Mouse (Mus musculus): ENCODE measurements around the gene Ap5z1. TPM values are rescaled to one million over a fixed set of nuclear protein-coding genes. Genes with fewer than 3 reads are reported as not detected.

The Ap5z1 gene
- polyA plus RNA-seq, 1 experiment from 2014 or later, result 4.0 TPM

DNA sequence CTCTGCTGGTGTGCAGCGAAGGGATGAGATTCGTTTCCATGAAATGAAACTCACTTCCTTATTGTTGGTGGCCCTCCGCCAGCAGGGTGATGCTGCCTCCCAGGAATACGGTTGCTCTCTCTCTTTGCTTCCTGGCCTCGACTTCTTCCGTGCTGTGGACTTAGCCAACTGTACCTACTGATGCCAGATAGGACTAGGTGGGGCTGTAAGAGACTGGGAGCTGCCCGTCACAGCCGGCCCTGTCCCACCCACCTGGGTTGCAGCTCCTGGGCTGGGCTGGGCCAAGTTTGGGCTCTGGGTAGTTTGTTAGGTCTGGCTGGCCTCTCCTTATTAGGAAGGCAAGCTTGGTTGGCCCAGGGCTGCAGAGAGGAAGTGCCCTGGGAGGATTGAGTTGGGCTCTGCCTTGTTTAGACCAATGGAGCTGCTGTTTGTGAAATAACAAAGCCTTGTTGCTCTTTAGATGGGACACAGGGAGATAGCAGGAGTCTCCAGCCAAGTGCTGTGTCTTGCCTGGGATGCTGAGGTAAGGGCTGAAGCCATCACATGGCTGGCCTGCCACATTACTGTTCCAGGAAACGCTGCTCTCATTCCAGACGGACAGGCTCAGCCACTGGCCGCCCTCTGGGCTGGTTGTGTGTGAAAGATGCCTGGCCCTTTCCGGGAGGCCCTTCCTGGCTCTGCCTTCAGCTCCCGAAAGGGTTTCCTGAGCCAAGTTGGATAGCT is 39.0 kb upstream of the Ap5z1 start:
- ATAC-seq (peak; percentile 57), DNase-seq (no peak)
- Histone ChIP-seq H3K9me3 (ENCODE audit: low read length) (no peaks in the 10 kb centered on the region), H3K4me1 (ENCODE audit: insufficient read depth) (peaks cover 44% of the 10 kb centered on the region), H3K4me3 (ENCODE audit: low read depth, low read length) (no peak overlapping the region), H3K36me3 (replicated peaks; ENCODE audit: insufficient read depth, low read length) (peaks cover 9% of the 10 kb centered on the region; the same call in 1 of the 2 replicates), H3K4me2 (ENCODE audit: low read depth, low read length) (peak overlapping the region; percentile 29), H3K27me3 (ENCODE audit: insufficient read depth, low read length) (no peaks in the 10 kb centered on the region), H3K27ac (ENCODE audit: low read depth) (peak overlapping the region; percentile 83), H3K9ac (replicated peaks) (no peak overlapping the region)
- 48% methylated on average over 13 of the region's 13 CpGs for WGBS (ENCODE audit: insufficient replicate concordance)
- TF ChIP-seq EP300 (IDR thresholded peaks at IDR 0.05; ENCODE audit: low read depth) (no peak), CTCF (IDR thresholded peaks at IDR 0.05; ENCODE audit: low read depth) (no peak)

GRCm38 (mm10) chr5:142426476-142426875 is 37.3 kb upstream of the Ap5z1 start:
- Histone ChIP-seq H3K4me1 (ENCODE audit: insufficient read depth) (peaks cover 44% of the 10 kb centered on the region), H3K36me3 (replicated peaks; ENCODE audit: insufficient read depth, low read length) (0 out of 2 replicates have a peak, but pooled peaks cover 2% of the 10 kb centered on the region), H3K9ac (replicated peaks) (no peak overlapping the region), H3K9me3 (ENCODE audit: low read length) (no peaks in the 10 kb centered on the region), H3K27ac (ENCODE audit: low read depth) (peak overlapping the region; percentile 83; the same call in 1 of the 2 replicates), H3K4me3 (ENCODE audit: low read depth, low read length) (no peak overlapping the region), H3K4me2 (ENCODE audit: low read depth, low read length) (no peak overlapping the region), H3K27me3 (ENCODE audit: insufficient read depth, low read length) (no peaks in the 10 kb centered on the region)
- WGBS (ENCODE audit: insufficient replicate concordance), result 75% methylated on average over 2 of the region's 2 CpGs
- no peak for TF ChIP-seq EP300 (IDR thresholded peaks at IDR 0.05; ENCODE audit: low read depth)
- no peak for TF ChIP-seq CTCF (IDR thresholded peaks at IDR 0.05; ENCODE audit: low read depth)
- ATAC-seq (peak; percentile 61), DNase-seq (no peak)

DNA sequence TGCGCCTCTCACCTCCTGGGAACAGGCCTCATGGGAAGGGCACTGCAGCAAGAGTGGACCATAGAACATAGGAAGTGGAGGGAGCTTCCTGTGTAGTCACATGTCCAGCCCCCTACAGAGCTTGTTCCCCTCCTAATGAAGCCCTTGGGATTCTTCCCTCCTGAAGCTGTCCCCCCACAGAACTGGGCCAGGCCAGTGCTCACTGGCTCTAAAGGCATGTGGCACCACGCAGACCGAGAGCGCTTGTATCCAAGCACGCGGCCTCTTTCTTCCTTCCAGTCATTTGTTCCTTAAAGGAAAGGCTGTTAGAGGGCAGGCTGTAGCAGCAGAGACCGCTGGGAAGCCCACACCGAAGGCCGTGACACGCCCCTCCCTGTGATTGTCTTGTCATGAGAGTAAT is 35.9 kb upstream of the Ap5z1 start:
- no peak overlapping the region for H3K9ac ChIP-seq (replicated peaks)
- WGBS (ENCODE audit: insufficient replicate concordance), result 81% methylated on average over 10 of the region's 10 CpGs
- 0 out of 2 replicates have a peak overlapping the region, but pooled peaks have one; percentile 18 for H3K27ac ChIP-seq (ENCODE audit: low read depth)
- H3K27me3 ChIP-seq (ENCODE audit: insufficient read depth, low read length), result no peaks in the 10 kb centered on the region
- no peak overlapping the region for H3K4me3 ChIP-seq (ENCODE audit: low read depth, low read length)
- 0 out of 2 replicates have a peak, but pooled peaks cover 2% of the 10 kb centered on the region for H3K36me3 ChIP-seq (replicated peaks; ENCODE audit: insufficient read depth, low read length)
- no peaks in the 10 kb centered on the region for H3K9me3 ChIP-seq (ENCODE audit: low read length)
- no peak overlapping the region for H3K4me2 ChIP-seq (ENCODE audit: low read depth, low read length)
- DNase-seq (no peak), ATAC-seq (no peak)
- peaks cover 47% of the 10 kb centered on the region for H3K4me1 ChIP-seq (ENCODE audit: insufficient read depth)
- no peak for TF ChIP-seq EP300 (IDR thresholded peaks at IDR 0.05; ENCODE audit: low read depth)
- no peak for TF ChIP-seq CTCF (IDR thresholded peaks at IDR 0.05; ENCODE audit: low read depth)

DNA sequence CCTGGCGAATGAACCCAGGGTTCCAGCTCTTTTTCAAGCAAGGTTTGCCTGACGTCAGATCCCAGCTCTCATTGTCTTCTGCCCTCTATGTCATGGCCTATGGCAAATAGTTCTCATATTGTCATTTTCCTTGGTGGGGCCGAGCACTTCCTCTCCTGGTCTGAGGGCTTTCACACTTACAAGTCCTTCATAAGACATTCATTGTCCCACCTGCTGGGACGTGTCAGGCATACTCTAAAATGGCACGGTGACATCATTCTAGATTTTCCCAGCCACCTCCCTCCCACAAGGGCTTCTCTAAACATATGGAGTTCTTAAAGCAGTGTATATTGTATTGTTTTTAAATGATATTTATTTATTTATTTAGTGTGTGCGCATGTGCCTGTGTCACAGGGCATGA is 35.1 kb upstream of the Ap5z1 start:
- ATAC-seq (no peak), DNase-seq (no peak)
- Histone ChIP-seq H3K4me2 (ENCODE audit: low read depth, low read length) (no peak overlapping the region), H3K27ac (ENCODE audit: low read depth) (0 out of 2 replicates have a peak overlapping the region, but pooled peaks have one; percentile 3), H3K27me3 (ENCODE audit: insufficient read depth, low read length) (no peaks in the 10 kb centered on the region), H3K9me3 (ENCODE audit: low read length) (no peaks in the 10 kb centered on the region), H3K4me1 (ENCODE audit: insufficient read depth) (peaks cover 47% of the 10 kb centered on the region), H3K9ac (replicated peaks) (no peak overlapping the region), H3K4me3 (ENCODE audit: low read depth, low read length) (no peak overlapping the region), H3K36me3 (replicated peaks; ENCODE audit: insufficient read depth, low read length) (peaks cover 2% of the 10 kb centered on the region; the same call in 1 of the 2 replicates)
- 75% methylated on average over 6 of the region's 6 CpGs for WGBS (ENCODE audit: insufficient replicate concordance)
- no peak for TF ChIP-seq EP300 (IDR thresholded peaks at IDR 0.05; ENCODE audit: low read depth)
- no peak for TF ChIP-seq CTCF (IDR thresholded peaks at IDR 0.05; ENCODE audit: low read depth)

GRCm38 (mm10) chr5:142431029-142431428 is 32.7 kb upstream of the Ap5z1 start:
- H3K27me3 ChIP-seq (ENCODE audit: insufficient read depth, low read length), result no peaks in the 10 kb centered on the region
- H3K4me2 ChIP-seq (ENCODE audit: low read depth, low read length), result no peak overlapping the region
- peaks cover 24% of the 10 kb centered on the region for H3K4me1 ChIP-seq (ENCODE audit: insufficient read depth)
- H3K4me3 ChIP-seq (ENCODE audit: low read depth, low read length), result no peak overlapping the region
- ATAC-seq (no peak), DNase-seq (no peak)
- H3K36me3 ChIP-seq (replicated peaks; ENCODE audit: insufficient read depth, low read length), result peaks cover 15% of the 10 kb centered on the region
- 85% methylated on average over 12 of the region's 12 CpGs for WGBS (ENCODE audit: insufficient replicate concordance)
- H3K27ac ChIP-seq (ENCODE audit: low read depth), result no peak overlapping the region
- TF ChIP-seq EP300 (IDR thresholded peaks at IDR 0.05; ENCODE audit: low read depth), result no peak
- TF ChIP-seq CTCF (IDR thresholded peaks at IDR 0.05; ENCODE audit: low read depth), result no peak
- no peaks in the 10 kb centered on the region for H3K9me3 ChIP-seq (ENCODE audit: low read length)
- H3K9ac ChIP-seq (replicated peaks), result no peak overlapping the region

- Histone ChIP-seq H3K27ac (ENCODE audit: low read depth) (no peak overlapping the region), H3K27me3 (ENCODE audit: insufficient read depth, low read length) (no peaks in the 10 kb centered on the region), H3K4me2 (ENCODE audit: low read depth, low read length) (no peak overlapping the region), H3K36me3 (replicated peaks; ENCODE audit: insufficient read depth, low read length) (peaks cover 21% of the 10 kb centered on the region), H3K9ac (replicated peaks) (no peak overlapping the region), H3K9me3 (ENCODE audit: low read length) (no peaks in the 10 kb centered on the region), H3K4me1 (ENCODE audit: insufficient read depth) (peaks cover 15% of the 10 kb centered on the region), H3K4me3 (ENCODE audit: low read depth, low read length) (no peak overlapping the region)
- DNase-seq (no peak), ATAC-seq (peak; percentile 37; the same call in 1 of the 2 replicates)
- 77% methylated on average over 9 of the region's 9 CpGs for WGBS (ENCODE audit: insufficient replicate concordance)
- TF ChIP-seq EP300 (IDR thresholded peaks at IDR 0.05; ENCODE audit: low read depth) (no peak), CTCF (IDR thresholded peaks at IDR 0.05; ENCODE audit: low read depth) (no peak)
Measured at GRCm38 (mm10) chr5:142431811-142432434, 31.8 kb upstream of the Ap5z1 start.

Data from liver, postnatal 0 days (tissue).